Mouse (Mus musculus): ENCODE measurements around the gene Apobec1.

- TF ChIP-seq POLR2A (IDR thresholded peaks at IDR 0.05; ENCODE audit: borderline replicate concordance, insufficient read depth, low read length) (no peak), CTCF (IDR thresholded peaks at IDR 0.05; ENCODE audit: borderline replicate concordance, insufficient read depth, low read depth, low read length) (no peak)
Observed at GRCm38 (mm10) chr6:122614047-122614446, 11.8 kb upstream of the Apobec1 start.

All from cerebellum, adult 2 months (tissue).